Mouse (Mus musculus): ENCODE results near the gene Ccdc103. TPM values are rescaled to one million over a fixed set of nuclear protein-coding genes. Genes with fewer than 3 reads are reported as not detected.

Ccdc103 gene
- total and polyA plus RNA-seq, 3 experiments, result 1.4 to 1.6 TPM; not detected in 1

DNA sequence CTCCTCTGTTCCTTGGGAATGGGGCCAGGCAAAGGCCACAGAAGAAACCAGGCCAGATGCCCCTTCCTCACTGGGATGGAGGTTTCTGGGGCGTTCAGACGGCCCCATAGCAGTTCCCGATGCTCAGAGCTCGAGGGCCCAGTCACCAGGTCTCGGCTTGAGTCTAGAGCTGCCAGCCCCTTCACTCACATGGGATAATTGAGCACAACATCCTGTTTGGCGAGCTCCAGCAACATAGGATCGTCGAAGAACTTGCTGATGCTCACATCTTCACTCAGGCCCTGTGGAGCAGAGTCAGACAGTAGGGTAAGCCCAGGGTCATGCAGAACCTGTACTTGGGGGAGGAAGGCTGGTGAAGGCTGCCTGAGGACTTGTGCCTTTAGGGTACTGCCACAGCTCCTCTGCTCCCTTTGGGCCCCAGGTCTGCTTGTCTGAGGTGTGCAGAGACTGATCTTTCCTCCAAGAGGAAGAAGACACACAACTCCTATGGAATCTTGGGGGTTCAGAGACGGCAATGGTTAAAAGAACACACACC, 42.3 kb upstream of the Ccdc103 start:
- TF ChIP-seq USF2 (IDR thresholded peaks at IDR 0.05; ENCODE audit: borderline replicate concordance in 1 of 2, insufficient read depth in 1 of 2, low read depth in 1 of 2, low read length in 2 of 2), result no peak

DNA sequence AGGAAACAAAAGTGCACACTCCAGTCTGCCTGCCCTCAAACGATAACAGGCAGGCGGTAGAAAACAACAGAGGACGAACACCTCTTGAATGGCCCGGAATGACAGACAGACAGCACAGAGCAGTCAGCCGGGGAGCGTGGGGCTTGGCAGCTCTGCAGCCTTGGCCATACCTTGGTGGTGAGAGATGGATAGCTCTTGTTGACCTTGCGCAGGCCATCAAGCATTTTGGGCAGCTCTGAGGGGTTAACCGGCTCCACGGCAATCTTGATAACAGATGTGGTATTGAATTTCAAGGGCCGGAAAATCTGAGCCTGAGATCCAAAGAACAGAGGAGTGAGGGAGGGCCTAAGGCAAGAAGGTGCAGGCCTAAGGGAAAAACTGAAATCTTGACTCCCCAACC, 35.1 kb upstream of the Ccdc103 start:
- TF ChIP-seq MEF2A (IDR thresholded peaks at IDR 0.05; ENCODE audit: extremely low read depth, insufficient replicate concordance, low read depth, low read length, poor library complexity, severe bottlenecking) (no peak), ZMIZ1 (IDR thresholded peaks at IDR 0.05; ENCODE audit: low read depth, low read length) (no peak), TAL1 (IDR thresholded peaks at IDR 0.05; ENCODE audit: low read length) (no peak), GABPA (IDR thresholded peaks at IDR 0.05; ENCODE audit: low read depth, low read length) (no peak), CHD2 (IDR thresholded peaks at IDR 0.05; ENCODE audit: low read length) (no peak), MAFK (IDR thresholded peaks at IDR 0.05; ENCODE audit: borderline replicate concordance, low read depth, low read length) (no peak), ELF1 (IDR thresholded peaks at IDR 0.05; ENCODE audit: low read depth, low read length) (no peak), MAZ (IDR thresholded peaks at IDR 0.05; ENCODE audit: low read depth, low read length) (no peak), RAD21 (IDR thresholded peaks at IDR 0.05; ENCODE audit: low read depth, low read length) (no peak), CHD1 (IDR thresholded peaks at IDR 0.05; ENCODE audit: low read depth, low read length) (no peak), JUND (IDR thresholded peaks at IDR 0.05; ENCODE audit: low read depth, low read length) (no peak), SIN3A (IDR thresholded peaks at IDR 0.05; ENCODE audit: low read length) (no peak)
- Histone ChIP-seq H3K79me2 (ENCODE audit: control insufficient read depth, insufficient read depth, low read length, poor library complexity) (no peaks in the 10 kb centered on the region), H3K4me1 (ENCODE audit: control insufficient read depth in 1 of 2, insufficient read depth in 2 of 2, low read length in 2 of 2) (no peaks in the 10 kb centered on the region), H3K9me3 (replicated peaks; ENCODE audit: insufficient read depth, low read length) (no peaks in the 10 kb centered on the region), H3K27me3 (ENCODE audit: control insufficient read depth in 1 of 2, insufficient read depth in 2 of 2, low read length in 2 of 2) (no peaks in the 10 kb centered on the region), H3K27ac (ENCODE audit: control insufficient read depth, low read depth, low read length) (no peak overlapping the region), H3K36me3 (ENCODE audit: control insufficient read depth in 1 of 2, insufficient read depth in 2 of 2, low read length in 2 of 2) (peaks cover 0 to 42% of the 10 kb centered on the region in 2 experiments; a peak in 2 of 4 replicates), H3K4me3 (ENCODE audit: control insufficient read depth in 1 of 2, insufficient read depth in 1 of 2, low read depth in 2 of 2, low read length in 2 of 2) (no peak overlapping the region), H3K9ac (ENCODE audit: control insufficient read depth, low read depth, low read length, poor library complexity, severe bottlenecking) (no peak overlapping the region)
- no peak for DNase-seq (ENCODE audit: low read depth, low spot score)

More for the DNA sequence above, 42.3 kb upstream of the Ccdc103 start:
- Histone ChIP-seq H3K27ac (ENCODE audit: control insufficient read depth, low read depth, low read length) (no peak overlapping the region), H3K79me2 (ENCODE audit: control insufficient read depth, insufficient read depth, low read length, poor library complexity) (no peaks in the 10 kb centered on the region), H3K27me3 (ENCODE audit: control insufficient read depth in 1 of 2, insufficient read depth in 2 of 2, low read length in 2 of 2) (no peaks in the 10 kb centered on the region), H3K36me3 (ENCODE audit: control insufficient read depth in 1 of 2, insufficient read depth in 2 of 2, low read length in 2 of 2) (peaks cover 0 to 11% of the 10 kb centered on the region in 2 experiments; a peak in 2 of 4 replicates), H3K4me3 (ENCODE audit: control insufficient read depth in 1 of 2, insufficient read depth in 1 of 2, low read depth in 2 of 2, low read length in 2 of 2) (no peak overlapping the region), H3K9ac (ENCODE audit: control insufficient read depth, low read depth, low read length, poor library complexity, severe bottlenecking) (no peak overlapping the region), H3K9me3 (replicated peaks; ENCODE audit: insufficient read depth, low read length) (no peaks in the 10 kb centered on the region), H3K4me1 (ENCODE audit: control insufficient read depth in 1 of 2, insufficient read depth in 2 of 2, low read length in 2 of 2) (no peaks in the 10 kb centered on the region)
- no peak for DNase-seq (ENCODE audit: low read depth, low spot score)

DNA sequence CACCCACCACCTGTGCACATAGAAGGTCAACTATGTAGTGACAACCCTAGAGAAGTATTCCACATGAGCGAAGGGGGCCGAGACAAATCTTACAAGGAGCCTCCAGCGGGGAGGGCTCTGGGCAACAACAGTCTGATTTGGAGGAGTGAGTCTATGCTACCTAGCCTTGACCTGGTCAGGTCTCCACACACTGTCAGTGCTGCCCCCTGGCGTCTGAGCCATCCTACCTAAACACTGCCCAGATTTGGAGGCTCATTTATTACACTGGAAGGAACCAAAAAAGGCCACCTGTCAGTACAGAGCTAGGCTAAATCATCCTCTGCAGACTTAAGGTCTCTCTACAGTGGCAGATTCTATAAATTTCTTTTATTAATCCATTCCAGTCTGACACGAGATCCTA, 29.1 kb upstream of the Ccdc103 start:
- H3K36me3 ChIP-seq (ENCODE audit: control insufficient read depth in 1 of 2, insufficient read depth in 2 of 2, low read length in 2 of 2), result peaks cover 0 to 37% of the 10 kb centered on the region in 2 experiments; a peak in 2 of 4 replicates
- no peaks in the 10 kb centered on the region for H3K27me3 ChIP-seq (ENCODE audit: control insufficient read depth in 1 of 2, insufficient read depth in 2 of 2, low read length in 2 of 2)
- no peak overlapping the region for H3K4me3 ChIP-seq (ENCODE audit: control insufficient read depth in 1 of 2, insufficient read depth in 1 of 2, low read depth in 2 of 2, low read length in 2 of 2)
- no peak overlapping the region for H3K27ac ChIP-seq (ENCODE audit: control insufficient read depth, low read depth, low read length)
- H3K9ac ChIP-seq (ENCODE audit: control insufficient read depth, low read depth, low read length, poor library complexity, severe bottlenecking), result no peak overlapping the region
- H3K9me3 ChIP-seq (replicated peaks; ENCODE audit: insufficient read depth, low read length), result no peaks in the 10 kb centered on the region
- TF ChIP-seq USF1 (IDR thresholded peaks at IDR 0.05; ENCODE audit: low read depth, low read length) (no peak), CTCF (IDR thresholded peaks at IDR 0.05 in 2 of 3, conservative IDR thresholded peaks at IDR 0.05 in 1 of 3; ENCODE audit: control insufficient read depth in 1 of 3, insufficient read depth in 1 of 3, low read depth in 2 of 3, low read length in 3 of 3, poor library complexity in 1 of 3, severe bottlenecking in 1 of 3) (peak; percentile 41 to 69 (median 62)), KAT2A (conservative IDR thresholded peaks at IDR 0.05; ENCODE audit: low read depth, low read length) (no peak), ZKSCAN1 (IDR thresholded peaks at IDR 0.05; ENCODE audit: low read depth, low read length) (no peak), MAZ (IDR thresholded peaks at IDR 0.05; ENCODE audit: low read depth, low read length) (no peak), ZMIZ1 (IDR thresholded peaks at IDR 0.05; ENCODE audit: low read depth, low read length) (no peak), TBP (IDR thresholded peaks at IDR 0.05; ENCODE audit: low read depth, low read length) (no peak), SMC3 (IDR thresholded peaks at IDR 0.05; ENCODE audit: low read depth, low read length) (peak; percentile 44), GATA1 (IDR thresholded peaks at IDR 0.05; ENCODE audit: low read depth, low read length) (no peak), MAX (IDR thresholded peaks at IDR 0.05; ENCODE audit: low read length) (no peak)
- DNase-seq (ENCODE audit: low read depth, low spot score), result peak; percentile 50
- H3K4me1 ChIP-seq (ENCODE audit: control insufficient read depth in 1 of 2, insufficient read depth in 2 of 2, low read length in 2 of 2), result no peaks in the 10 kb centered on the region
- no peaks in the 10 kb centered on the region for H3K79me2 ChIP-seq (ENCODE audit: control insufficient read depth, insufficient read depth, low read length, poor library complexity)

All from MEL (cell line).